In genomic region chr8:92897794-92898193, GRCm38 (mm10) we compare ENCODE assay signal across 28 mouse cellular contexts. TPM values are rescaled to one million over a fixed set of nuclear protein-coding genes. Genes with fewer than 3 reads are reported as not detected.
"Had no signal": no experiment of that assay in that cellular context is flagged by ENCODE, and none has a peak within 500 bp of the region (broad histone marks: within the 10 kb centered on the region; RNA-seq: fewer than 3 reads in every experiment).

No protein-coding gene starts in this region.

- H3K9ac ChIP-seq: forebrain, postnatal 0 days; hindbrain, embryonic 12.5 days; hindbrain, embryonic 14.5 days; limb, embryonic 13.5 days; limb, embryonic 15.5 days; liver, embryonic 12.5 days; liver, embryonic 14.5 days had no signal

- H3K27me3 ChIP-seq: hindbrain, embryonic 12.5 days; limb, embryonic 13.5 days; limb, embryonic 15.5 days; liver, embryonic 12.5 days had no signal

- ATAC-seq: forebrain, postnatal 0 days; hindbrain, embryonic 16.5 days; intestine, embryonic 16.5 days; liver, embryonic 12.5 days had no signal

- H3K4me3 ChIP-seq: gastrocnemius, adult 2 months; heart, adult 2 months; hindbrain, embryonic 10.5 days; hindbrain, embryonic 12.5 days; layer of hippocampus, adult 2 months; left cerebral cortex, adult 2 months; limb, embryonic 13.5 days; limb, embryonic 15.5 days; liver, embryonic 12.5 days had no signal

- H3K36me3 ChIP-seq: hindbrain, embryonic 10.5 days; hindbrain, embryonic 12.5 days; limb, embryonic 13.5 days; limb, embryonic 15.5 days; liver, embryonic 12.5 days had no signal

- DNase-seq: forebrain, postnatal 0 days; gastrocnemius, adult 2 months; gastrocnemius, postnatal 10 days; gastrocnemius, postnatal 25 days; heart, adult 2 months; heart, postnatal 10 days; kidney, adult 11 months; kidney, adult 2 months; kidney, adult 9 months; kidney, postnatal 10 days; kidney, postnatal 25 days; kidney, postnatal 4 days; left cerebral cortex, postnatal 4 days had no signal

- H3K4me2 ChIP-seq: heart, embryonic 11.5 days; hindbrain, embryonic 12.5 days; hindbrain, embryonic 14.5 days; limb, embryonic 13.5 days; limb, embryonic 15.5 days; liver, embryonic 12.5 days had no signal

- H3K4me1 ChIP-seq: hindbrain, embryonic 10.5 days; hindbrain, embryonic 12.5 days; limb, embryonic 13.5 days; limb, embryonic 15.5 days; liver, embryonic 12.5 days had no signal

- H3K9me3 ChIP-seq: hindbrain, embryonic 10.5 days; hindbrain, embryonic 12.5 days; limb, embryonic 13.5 days; limb, embryonic 15.5 days; liver, embryonic 12.5 days had no signal

- H3K27ac ChIP-seq: gastrocnemius, adult 2 months; heart, adult 2 months; hindbrain, embryonic 10.5 days; hindbrain, embryonic 12.5 days; hindbrain, embryonic 14.5 days; layer of hippocampus, adult 2 months; left cerebral cortex, adult 2 months; limb, embryonic 13.5 days; limb, embryonic 15.5 days; liver, embryonic 12.5 days; liver, embryonic 14.5 days had no signal

RNA-seq across cellular contexts. Expression of gene Capns2, which starts 3.4 kb away (rescaled TPM):
- total RNA-seq: gastrocnemius, adult 2 months; gastrocnemius, postnatal 25 days; heart, adult 2 months; heart, postnatal 10 days; heart, postnatal 25 days had no signal
- polyA plus RNA-seq: forebrain, postnatal 0 days; heart, adult 2 months; intestine, embryonic 16.5 days; liver, adult 2 months; liver, embryonic 12.5 days; liver, embryonic 16.5 days had no signal
